Mouse (Mus musculus): ENCODE measurements around the gene Arhgef1. TPM values are rescaled to one million over a fixed set of nuclear protein-coding genes. Genes with fewer than 3 reads are reported as not detected.

Arhgef1 gene
- polyA plus RNA-seq, 1 experiment from 2014 or later = 54.7 TPM

DNA sequence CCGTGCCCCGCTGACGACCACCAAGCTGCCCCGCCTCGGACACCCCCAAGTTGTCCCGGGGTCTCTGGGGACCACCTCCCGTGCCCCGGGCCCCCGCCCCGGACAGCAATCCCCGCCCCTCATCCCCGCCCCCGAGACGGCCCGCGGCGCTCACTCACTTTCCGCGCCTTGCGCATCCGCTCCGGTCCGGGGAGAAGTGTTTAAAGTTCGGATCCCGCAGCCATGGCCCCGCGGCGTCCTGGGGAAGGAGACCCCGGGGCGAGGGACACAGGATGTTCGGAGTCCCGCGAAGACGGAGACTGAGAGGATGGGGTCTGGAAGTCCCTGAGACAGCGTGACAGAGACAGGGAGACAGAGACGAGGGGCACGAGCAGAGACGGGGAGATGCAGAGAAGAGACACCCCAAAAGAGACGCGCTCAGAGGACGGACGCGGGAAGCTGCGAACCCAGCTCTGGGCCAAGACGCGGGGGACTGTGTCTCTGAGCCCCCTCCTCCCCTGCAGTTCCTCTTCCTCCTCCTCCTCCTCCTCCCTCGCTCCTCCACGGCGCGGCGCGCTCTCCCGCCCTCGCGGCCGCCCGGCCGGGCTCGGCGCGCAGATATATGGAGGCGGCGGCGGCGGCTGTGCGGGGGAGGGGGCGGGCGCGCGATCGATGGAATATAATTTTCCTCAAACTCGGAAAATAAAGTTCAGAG is 41.7 kb downstream of the Arhgef1 start, which contains the start of gene Gm4881:
Gene Gm4881 (minus strand): TSS at position 238 of the 694 bp plus-strand sequence.
- Histone ChIP-seq H3K79me2 (ENCODE audit: inconsistent target) (no peaks in the 10 kb centered on the region), H3K4me3 (ENCODE audit: inconsistent target) (no peak within 1 kb of the TSS), H3K36me3 (ENCODE audit: inconsistent target) (no peaks in the 10 kb centered on the region), H3K27ac (no peak within 1 kb of the TSS)
- WGBS (ENCODE audit: missing documents) = 3% methylated on average over 44 of the region's 72 CpGs

DNA sequence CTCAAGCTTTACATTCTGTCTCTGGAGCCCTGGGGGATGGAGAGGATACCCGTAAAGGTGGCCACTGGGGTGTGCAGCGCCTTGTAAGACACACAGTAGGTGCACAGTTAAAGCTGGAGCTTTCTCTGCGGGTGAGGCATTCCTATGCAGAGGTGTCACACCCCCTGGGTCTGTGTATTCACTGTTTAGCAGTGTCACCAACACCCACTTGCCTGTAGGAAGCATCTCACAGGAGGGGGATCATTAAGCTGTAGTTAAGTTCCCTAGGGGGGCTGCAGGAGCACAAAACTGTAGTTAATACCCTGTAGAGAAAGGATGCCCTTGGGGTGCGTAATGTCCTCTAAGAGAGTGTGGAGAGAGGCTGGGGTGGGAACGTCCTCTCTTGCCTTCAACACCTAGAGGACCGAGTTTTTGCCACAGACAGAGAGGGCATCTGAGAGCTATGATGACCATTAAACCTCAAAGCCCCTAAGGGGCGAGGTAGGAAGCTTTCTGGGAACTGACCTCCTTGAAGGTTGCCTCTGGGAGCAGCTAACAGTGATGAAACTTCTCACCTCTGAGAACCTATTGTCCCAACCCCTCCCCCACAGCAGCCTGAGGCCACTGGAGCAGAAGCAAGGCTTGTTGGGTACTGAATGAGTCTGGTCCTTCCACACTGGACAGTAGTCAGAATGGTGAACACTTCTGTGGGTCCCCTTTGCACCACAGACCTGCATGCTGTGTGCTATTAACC is 44.8 kb downstream of the Arhgef1 start:
- 28% methylated on average over 7 of the region's 7 CpGs for WGBS (ENCODE audit: missing documents)
- Histone ChIP-seq H3K27ac (no peak overlapping the region), H3K4me3 (ENCODE audit: inconsistent target) (no peak overlapping the region), H3K79me2 (ENCODE audit: inconsistent target) (no peaks in the 10 kb centered on the region), H3K36me3 (ENCODE audit: inconsistent target) (no peaks in the 10 kb centered on the region)

DNA sequence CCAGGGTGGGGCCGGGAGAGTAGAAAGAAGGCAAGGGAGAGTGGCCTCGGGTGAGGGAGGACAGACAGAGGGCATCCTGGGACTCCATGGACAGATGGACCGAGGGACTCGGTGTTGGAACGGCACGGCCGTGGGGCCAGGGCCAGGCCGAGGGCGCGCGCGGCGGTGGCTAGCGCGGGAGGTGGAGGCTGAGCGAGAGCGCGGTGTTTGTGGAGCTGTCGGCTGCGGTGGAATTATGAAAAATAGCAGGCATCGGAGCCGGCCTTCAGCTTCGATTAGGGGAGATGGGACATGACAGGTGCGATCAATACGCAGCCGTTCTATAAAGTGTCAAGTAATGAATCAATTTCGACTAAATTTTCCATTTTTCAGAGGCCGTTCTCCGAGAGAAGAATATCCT is 46.1 kb downstream of the Arhgef1 start:
- 3% methylated on average over 28 of the region's 29 CpGs for WGBS (ENCODE audit: missing documents)
- Histone ChIP-seq H3K79me2 (ENCODE audit: inconsistent target) (no peaks in the 10 kb centered on the region), H3K36me3 (ENCODE audit: inconsistent target) (no peaks in the 10 kb centered on the region), H3K4me3 (ENCODE audit: inconsistent target) (no peak overlapping the region), H3K27ac (no peak overlapping the region)

DNA sequence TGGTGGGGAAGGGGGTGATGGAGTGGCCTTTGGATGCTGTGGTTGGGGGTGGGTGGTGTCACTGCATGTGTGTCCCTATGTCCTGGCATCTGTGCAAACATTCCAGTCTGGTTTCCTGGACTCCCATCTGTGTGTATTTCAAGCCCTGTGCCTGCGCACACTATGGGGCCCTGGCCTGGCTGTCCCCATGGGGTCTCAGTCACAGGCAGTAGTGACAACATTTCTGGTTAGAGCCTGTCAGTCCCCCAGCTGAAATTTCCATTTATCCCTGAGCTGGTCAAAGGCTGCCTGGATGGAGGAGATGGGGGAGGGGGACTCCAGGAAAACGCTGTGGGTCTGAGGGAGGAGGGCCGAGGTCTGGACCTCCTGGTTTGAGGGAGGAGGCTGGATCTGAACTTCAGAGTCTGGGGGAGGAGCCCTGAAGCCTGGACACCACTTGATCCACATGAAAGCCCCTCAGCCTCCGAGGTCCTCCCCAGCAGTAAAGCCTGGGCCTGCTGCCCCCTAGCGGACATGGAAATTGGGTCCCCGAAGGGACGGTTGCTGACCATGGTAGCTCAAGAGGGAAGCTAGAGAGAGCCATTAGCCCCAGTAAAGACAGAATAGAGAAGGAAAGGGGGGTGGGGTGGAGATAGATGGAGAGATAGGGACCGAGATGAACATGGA is 47.4 kb downstream of the Arhgef1 start:
- WGBS (ENCODE audit: missing documents) = 10% methylated on average over 8 of the region's 8 CpGs
- Histone ChIP-seq H3K27ac (no peak overlapping the region), H3K79me2 (ENCODE audit: inconsistent target) (no peaks in the 10 kb centered on the region), H3K36me3 (ENCODE audit: inconsistent target) (no peaks in the 10 kb centered on the region), H3K4me3 (ENCODE audit: inconsistent target) (no peak overlapping the region)

DNA sequence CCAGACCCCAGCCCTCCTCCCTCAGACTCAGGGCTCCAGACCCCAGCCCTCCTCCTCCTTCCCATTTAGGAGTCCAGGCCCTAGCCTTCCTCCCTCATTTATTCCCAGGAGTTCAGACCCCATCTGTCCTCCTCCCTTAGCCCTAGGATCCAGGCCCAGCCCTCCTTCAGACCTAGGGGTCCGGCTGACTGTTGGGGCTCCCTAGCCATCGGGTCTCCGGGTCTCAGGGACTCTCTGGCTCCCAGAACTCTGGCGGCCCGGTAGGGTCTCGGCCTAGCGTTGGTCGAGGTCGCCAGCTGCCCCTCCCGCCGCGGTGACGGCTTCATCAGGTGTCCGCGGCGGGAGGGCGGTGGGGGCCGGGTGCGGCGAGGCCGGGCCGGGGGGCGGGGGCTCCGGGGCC is 51.3 kb downstream of the Arhgef1 start:
- no peak overlapping the region for H3K4me3 ChIP-seq (ENCODE audit: inconsistent target)
- 1% methylated on average over 24 of the region's 24 CpGs for WGBS (ENCODE audit: missing documents)
- no peaks in the 10 kb centered on the region for H3K36me3 ChIP-seq (ENCODE audit: inconsistent target)
- H3K79me2 ChIP-seq (ENCODE audit: inconsistent target) = no peaks in the 10 kb centered on the region
- H3K27ac ChIP-seq = no peak overlapping the region

DNA sequence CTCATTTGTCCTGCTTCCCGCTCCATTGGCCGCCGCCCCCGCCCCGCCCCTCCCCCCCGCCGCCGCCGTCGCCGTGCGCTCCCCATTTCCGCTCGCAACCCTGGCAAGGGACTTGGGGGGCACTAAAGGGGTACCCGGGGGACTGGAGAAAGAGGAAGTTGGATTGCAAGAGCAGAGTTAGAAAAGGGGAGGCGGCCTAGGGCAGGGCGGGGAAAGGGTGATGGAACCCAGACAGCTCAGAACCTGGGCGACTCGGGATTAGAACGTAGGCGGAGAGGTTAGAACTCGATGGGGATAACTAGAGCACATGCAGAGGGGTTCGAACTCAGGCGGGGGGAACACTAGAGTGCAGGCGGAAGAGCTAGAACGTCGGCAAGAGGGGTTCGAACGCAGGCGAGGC is 51.7 kb downstream of the Arhgef1 start:
- H3K4me3 ChIP-seq (ENCODE audit: inconsistent target) = no peak overlapping the region
- 3% methylated on average over 20 of the region's 30 CpGs for WGBS (ENCODE audit: missing documents)

DNA sequence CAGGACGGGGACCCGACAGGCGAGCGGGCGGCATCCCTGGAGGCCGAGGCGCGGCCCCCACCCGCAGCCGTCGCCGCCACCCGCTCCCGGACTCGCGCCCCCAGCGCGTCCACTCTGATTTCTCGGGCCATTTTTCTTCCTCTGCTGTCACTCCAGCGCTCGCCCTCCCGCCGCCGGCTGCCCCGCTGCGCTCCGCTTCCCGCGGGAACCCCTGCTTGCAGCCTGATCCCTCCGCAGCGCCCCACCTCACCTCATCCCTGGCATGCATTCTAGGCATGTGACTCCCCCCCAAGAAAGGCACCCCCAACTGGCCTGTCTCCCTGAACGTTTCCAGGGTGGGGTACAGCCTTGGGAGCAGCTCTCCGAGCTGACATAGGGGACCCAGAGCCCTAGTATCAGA is 52.5 kb downstream of the Arhgef1 start:
- Histone ChIP-seq H3K27ac (no peak overlapping the region), H3K4me3 (ENCODE audit: inconsistent target) (no peak overlapping the region)
- WGBS (ENCODE audit: missing documents) = 37% methylated on average over 27 of the region's 33 CpGs

More for the DNA sequence above, 51.7 kb downstream of the Arhgef1 start:
- no peaks in the 10 kb centered on the region for H3K79me2 ChIP-seq (ENCODE audit: inconsistent target)
- H3K27ac ChIP-seq = no peak overlapping the region
- no peaks in the 10 kb centered on the region for H3K36me3 ChIP-seq (ENCODE audit: inconsistent target)

DNA sequence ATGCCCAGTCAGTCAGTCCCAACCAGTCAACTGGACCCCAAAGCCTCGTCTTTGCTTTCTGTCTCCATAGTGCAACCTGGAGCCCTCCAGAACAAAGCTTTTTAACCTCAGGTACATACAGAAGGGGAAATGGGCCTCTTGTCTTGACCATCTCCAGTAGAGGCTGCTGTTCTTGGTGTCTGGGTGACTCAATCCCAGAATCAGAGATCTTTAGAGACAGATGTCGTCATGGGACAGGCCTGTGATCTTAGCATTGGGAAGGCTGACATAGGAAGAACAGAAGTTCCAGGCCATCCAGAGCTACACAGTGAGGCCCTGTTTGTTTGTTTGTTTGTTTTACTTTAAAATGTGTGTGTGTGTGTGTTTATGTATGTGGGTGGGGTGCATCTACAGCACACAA is 61.6 kb downstream of the Arhgef1 start:
- WGBS (ENCODE audit: missing documents) = 90% methylated on average over 2 of the region's 2 CpGs
- H3K27ac ChIP-seq = no peak overlapping the region

More for the DNA sequence above, 52.5 kb downstream of the Arhgef1 start:
- Histone ChIP-seq H3K36me3 (ENCODE audit: inconsistent target) (no peaks in the 10 kb centered on the region), H3K79me2 (ENCODE audit: inconsistent target) (no peaks in the 10 kb centered on the region)

DNA sequence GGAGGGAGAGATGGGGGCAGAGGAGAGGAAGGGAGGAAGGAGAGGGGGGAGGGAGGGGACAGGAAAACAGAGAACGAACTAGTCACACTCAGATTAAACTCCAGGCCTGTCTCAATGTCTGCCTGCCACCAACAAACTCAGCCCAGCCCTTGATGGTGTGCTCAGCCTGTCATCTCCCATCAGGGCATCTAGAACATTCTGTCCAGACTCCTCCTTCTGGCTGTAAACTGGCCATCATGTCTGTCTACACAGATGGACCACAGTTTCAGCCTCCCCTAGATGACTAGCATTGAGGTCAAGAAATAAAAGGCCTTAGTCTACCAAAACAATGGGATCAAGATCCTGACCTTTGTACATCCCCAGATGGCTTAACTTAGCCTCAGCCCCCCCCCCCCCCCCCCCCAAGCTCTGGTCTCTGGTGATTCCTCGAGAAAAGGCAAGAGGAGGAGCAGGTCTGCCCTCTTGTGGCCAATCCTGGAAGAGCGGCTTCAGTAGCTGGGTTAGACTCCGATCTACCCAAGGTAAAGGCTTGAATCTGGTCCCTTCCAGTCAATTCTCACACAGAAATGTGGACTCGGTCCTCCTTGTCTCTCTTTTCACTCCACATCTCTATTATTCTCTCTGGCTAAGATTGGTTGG is 62.3 kb downstream of the Arhgef1 start:
- peaks cover 6% of the 10 kb centered on the region; the same call in 1 of the 2 replicates for H3K36me3 ChIP-seq (ENCODE audit: inconsistent target)
- H3K79me2 ChIP-seq (ENCODE audit: inconsistent target) = no peaks in the 10 kb centered on the region
- WGBS (ENCODE audit: missing documents) = 11% methylated on average over 5 of the region's 5 CpGs
- no peak overlapping the region for H3K27ac ChIP-seq
- H3K4me3 ChIP-seq (ENCODE audit: inconsistent target) = no peak overlapping the region

More for the DNA sequence above, 61.6 kb downstream of the Arhgef1 start:
- Histone ChIP-seq H3K4me3 (ENCODE audit: inconsistent target) (no peak overlapping the region), H3K79me2 (ENCODE audit: inconsistent target) (no peaks in the 10 kb centered on the region), H3K36me3 (ENCODE audit: inconsistent target) (no peaks in the 10 kb centered on the region)

DNA sequence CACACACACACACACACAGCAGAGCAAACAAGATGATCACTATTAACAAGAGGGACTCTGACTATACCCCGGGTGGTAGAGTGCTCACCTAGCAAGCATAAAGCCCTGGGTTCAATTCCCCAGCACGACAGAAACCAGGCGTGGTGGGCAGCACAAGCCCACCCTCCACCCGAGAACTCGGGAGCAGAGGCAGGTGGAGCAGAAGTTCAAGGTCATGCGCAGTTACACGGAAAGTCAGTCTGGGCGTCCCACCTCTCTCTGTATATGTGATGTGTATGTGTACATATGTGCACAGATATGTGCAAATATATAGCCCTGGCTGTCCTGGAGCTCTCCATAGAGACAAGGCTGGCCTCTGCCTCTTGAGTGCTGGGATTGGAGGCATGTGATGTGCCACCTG is 65.3 kb downstream of the Arhgef1 start:
- no peak overlapping the region for H3K4me3 ChIP-seq (ENCODE audit: inconsistent target)
- WGBS (ENCODE audit: missing documents) = 92% methylated on average over 7 of the region's 8 CpGs
- H3K27ac ChIP-seq = no peak overlapping the region
- no peaks in the 10 kb centered on the region for H3K79me2 ChIP-seq (ENCODE audit: inconsistent target)
- H3K36me3 ChIP-seq (ENCODE audit: inconsistent target) = peaks cover 10% of the 10 kb centered on the region; the same call in 1 of the 2 replicates

DNA sequence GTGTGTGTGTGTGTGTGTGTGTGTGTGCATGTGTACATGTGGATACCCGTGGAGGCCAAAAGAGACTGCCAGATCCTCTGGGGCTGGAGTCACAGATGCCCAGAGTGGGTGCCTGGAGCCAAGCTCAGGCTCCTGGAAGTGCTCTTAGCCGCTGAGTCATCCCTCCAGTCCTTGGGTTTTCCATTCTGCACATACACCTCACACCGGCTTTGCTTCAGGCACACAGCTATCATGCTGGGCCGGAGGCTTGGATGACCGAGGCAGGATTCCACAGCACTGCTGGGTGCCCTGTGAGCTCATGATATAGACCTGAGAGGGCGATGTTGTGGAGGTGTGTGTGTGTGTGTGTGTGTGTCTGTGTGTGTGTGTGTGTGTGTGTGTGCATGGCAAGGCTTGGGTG is 65.8 kb downstream of the Arhgef1 start:
- 90% methylated on average over 6 of the region's 6 CpGs for WGBS (ENCODE audit: missing documents)
- Histone ChIP-seq H3K4me3 (ENCODE audit: inconsistent target) (no peak overlapping the region), H3K79me2 (ENCODE audit: inconsistent target) (no peaks in the 10 kb centered on the region), H3K27ac (no peak overlapping the region), H3K36me3 (ENCODE audit: inconsistent target) (peaks cover 10% of the 10 kb centered on the region; the same call in 1 of the 2 replicates)

DNA sequence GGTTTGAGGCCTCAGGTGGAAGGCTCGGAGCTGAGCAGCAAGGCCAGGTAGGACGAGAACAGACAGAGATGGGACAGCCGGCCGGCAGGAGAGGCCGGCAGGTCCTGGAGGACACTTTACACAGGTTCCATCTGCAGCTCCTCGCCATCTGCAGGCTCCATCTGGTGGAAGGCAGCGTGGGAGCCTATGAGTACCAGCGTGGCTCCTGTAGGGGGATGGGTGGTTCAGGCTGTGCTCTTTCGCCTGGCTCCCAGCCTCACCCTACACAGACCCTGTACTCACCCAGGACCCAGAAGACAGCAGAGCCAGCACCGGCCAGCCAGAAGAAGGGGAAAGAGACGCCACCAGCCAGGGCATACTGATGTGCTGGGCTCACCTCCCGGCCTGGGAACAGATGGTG is 67.1 kb downstream of the Arhgef1 start:
- WGBS (ENCODE audit: missing documents) = 87% methylated on average over 12 of the region's 12 CpGs
- Histone ChIP-seq H3K4me3 (ENCODE audit: inconsistent target) (no peak overlapping the region), H3K27ac (no peak overlapping the region), H3K79me2 (ENCODE audit: inconsistent target) (no peaks in the 10 kb centered on the region), H3K36me3 (ENCODE audit: inconsistent target) (peaks cover 10% of the 10 kb centered on the region; the same call in 1 of the 2 replicates)

DNA sequence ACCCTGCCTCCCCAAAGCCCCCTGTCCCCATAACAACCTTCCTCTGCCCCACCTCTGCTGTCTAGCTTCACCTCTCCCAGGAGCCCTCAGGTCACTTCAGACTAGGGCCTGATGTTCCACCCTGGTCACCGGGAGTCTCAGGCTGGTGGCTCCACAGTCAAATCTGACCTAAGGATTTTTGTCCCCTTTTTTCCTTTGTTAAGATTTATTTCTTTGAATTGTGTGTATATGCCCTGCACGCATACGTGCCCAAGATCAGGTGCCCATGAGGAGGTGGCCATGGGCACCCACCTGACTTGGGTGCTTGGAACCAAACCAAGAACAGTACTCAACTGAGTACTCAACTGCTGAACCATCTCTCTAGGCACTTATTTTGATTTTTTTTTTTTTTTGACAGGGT is 67.6 kb downstream of the Arhgef1 start:
- H3K27ac ChIP-seq = no peak overlapping the region
- WGBS (ENCODE audit: missing documents) = 97% methylated on average over 3 of the region's 3 CpGs
- H3K4me3 ChIP-seq (ENCODE audit: inconsistent target) = no peak overlapping the region
- H3K36me3 ChIP-seq (ENCODE audit: inconsistent target) = peaks cover 10% of the 10 kb centered on the region; the same call in 1 of the 2 replicates
- H3K79me2 ChIP-seq (ENCODE audit: inconsistent target) = no peaks in the 10 kb centered on the region

DNA sequence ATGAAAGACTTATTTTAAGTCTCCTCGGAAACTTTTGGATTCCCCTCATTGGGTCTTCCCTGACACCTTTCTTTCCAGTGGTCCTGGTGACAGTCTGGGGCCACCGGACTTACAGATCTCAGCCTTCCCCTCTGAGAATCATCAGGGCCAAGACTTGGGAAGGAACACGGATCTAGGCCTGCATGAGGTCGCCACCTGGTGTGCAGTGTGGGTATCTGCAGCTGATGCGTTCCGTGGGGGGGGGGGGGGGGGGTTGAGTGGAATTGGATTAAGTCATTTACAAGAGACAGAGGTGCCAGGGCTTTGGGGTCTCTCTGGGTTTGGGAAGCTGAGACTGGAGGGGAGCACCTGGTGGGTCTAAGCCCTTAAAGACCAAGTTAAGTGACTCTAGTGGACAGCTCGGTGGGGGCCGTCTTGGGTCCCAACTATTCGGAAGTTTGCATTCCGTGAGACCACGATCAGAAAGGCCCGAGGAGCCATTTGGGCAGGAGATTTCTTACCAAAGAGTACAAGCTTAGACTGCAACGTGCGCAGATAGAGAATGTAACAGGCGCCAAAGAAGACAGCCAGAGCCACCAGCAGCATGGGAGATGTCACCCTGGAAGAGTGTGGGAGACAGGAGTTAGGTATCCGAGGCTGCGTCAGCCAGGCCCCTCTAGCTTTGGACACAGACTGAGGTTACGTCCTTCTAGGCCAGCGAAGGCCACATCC is 68.7 kb downstream of the Arhgef1 start:
- Histone ChIP-seq H3K79me2 (ENCODE audit: inconsistent target) (no peaks in the 10 kb centered on the region), H3K27ac (no peak overlapping the region)
- WGBS (ENCODE audit: missing documents) = 22% methylated on average over 19 of the region's 19 CpGs

More for the DNA sequence above, 68.7 kb downstream of the Arhgef1 start:
- H3K4me3 ChIP-seq (ENCODE audit: inconsistent target) = peak overlapping the region; percentile 97
- peaks cover 10% of the 10 kb centered on the region; the same call in 1 of the 2 replicates for H3K36me3 ChIP-seq (ENCODE audit: inconsistent target)
